Mouse (Mus musculus): ENCODE measurements at regions not wholly inside any gene's neighbourhood (a gene's known extent, or its start where the extent isn't known, plus 50 kb on each side); places are given as distances from the start of the nearest gene placed in this dataset.

- Histone ChIP-seq H3K9ac (no peak overlapping the region), H3K9me3 (ENCODE audit: low read length) (no peaks in the 10 kb centered on the region), H3K4me3 (ENCODE audit: low read depth, low read length) (no peak overlapping the region), H3K4me2 (ENCODE audit: low read depth) (no peak overlapping the region), H3K27me3 (ENCODE audit: insufficient read depth, low read length) (no peaks in the 10 kb centered on the region), H3K4me1 (ENCODE audit: insufficient read depth) (no peaks in the 10 kb centered on the region), H3K27ac (ENCODE audit: low read depth, low read length) (no peak overlapping the region), H3K36me3 (ENCODE audit: insufficient read depth) (no peaks in the 10 kb centered on the region)
- 74% methylated on average over 6 of the region's 6 CpGs for WGBS
- ATAC-seq = no peak
- no peak for TF ChIP-seq CTCF (IDR thresholded peaks at IDR 0.05; ENCODE audit: low read depth)
- DNase-seq = no peak
Measured at GRCm38 (mm10) chr15:38391420-38391819, 966.1 kb downstream of the 4930447A16Rik start.

- 19% methylated on average over 4 of the region's 4 CpGs for WGBS
- no peak for ATAC-seq
Measured at GRCm38 (mm10) chr15:38391860-38392259, 966.5 kb downstream of the 4930447A16Rik start.

GRCm38 (mm10) chr15:38392441-38393149, 967.2 kb downstream of the 4930447A16Rik start:
- no peak overlapping the region for H3K4me3 ChIP-seq (ENCODE audit: low read depth, low read length)
- no peaks in the 10 kb centered on the region for H3K4me1 ChIP-seq (ENCODE audit: insufficient read depth)
- no peaks in the 10 kb centered on the region for H3K9me3 ChIP-seq (ENCODE audit: low read length)
- 73% methylated on average over 5 of the region's 5 CpGs for WGBS
- ATAC-seq (no peak), DNase-seq (no peak)
- no peaks in the 10 kb centered on the region for H3K36me3 ChIP-seq (ENCODE audit: insufficient read depth)
- no peak overlapping the region for H3K4me2 ChIP-seq (ENCODE audit: low read depth)
- H3K9ac ChIP-seq = no peak overlapping the region
- H3K27ac ChIP-seq (ENCODE audit: low read depth, low read length) = no peak overlapping the region
- TF ChIP-seq CTCF (IDR thresholded peaks at IDR 0.05; ENCODE audit: low read depth) = no peak
- H3K27me3 ChIP-seq (ENCODE audit: insufficient read depth, low read length) = no peaks in the 10 kb centered on the region

More at GRCm38 (mm10) chr15:38391860-38392259, 966.5 kb downstream of the 4930447A16Rik start:
- TF ChIP-seq CTCF (IDR thresholded peaks at IDR 0.05; ENCODE audit: low read depth) = no peak
- DNase-seq = no peak
- H3K4me3 ChIP-seq (ENCODE audit: low read depth, low read length) = no peak overlapping the region
- no peak overlapping the region for H3K9ac ChIP-seq
- H3K9me3 ChIP-seq (ENCODE audit: low read length) = no peaks in the 10 kb centered on the region
- no peak overlapping the region for H3K27ac ChIP-seq (ENCODE audit: low read depth, low read length)
- no peaks in the 10 kb centered on the region for H3K27me3 ChIP-seq (ENCODE audit: insufficient read depth, low read length)
- H3K4me2 ChIP-seq (ENCODE audit: low read depth) = no peak overlapping the region
- no peaks in the 10 kb centered on the region for H3K4me1 ChIP-seq (ENCODE audit: insufficient read depth)
- H3K36me3 ChIP-seq (ENCODE audit: insufficient read depth) = no peaks in the 10 kb centered on the region

- no peaks in the 10 kb centered on the region for H3K27me3 ChIP-seq (ENCODE audit: insufficient read depth, low read length)
- no peak overlapping the region for H3K9ac ChIP-seq
- no peak overlapping the region for H3K27ac ChIP-seq (ENCODE audit: low read depth, low read length)
- H3K4me3 ChIP-seq (ENCODE audit: low read depth, low read length) = no peak overlapping the region
- 84% methylated on average over 4 of the region's 4 CpGs for WGBS
- ATAC-seq = no peak
- H3K4me1 ChIP-seq (ENCODE audit: insufficient read depth) = no peaks in the 10 kb centered on the region
- H3K9me3 ChIP-seq (ENCODE audit: low read length) = no peaks in the 10 kb centered on the region
- no peak for DNase-seq
- no peaks in the 10 kb centered on the region for H3K36me3 ChIP-seq (ENCODE audit: insufficient read depth)
- no peak overlapping the region for H3K4me2 ChIP-seq (ENCODE audit: low read depth)
- TF ChIP-seq CTCF (IDR thresholded peaks at IDR 0.05; ENCODE audit: low read depth) = no peak
Measured at GRCm38 (mm10) chr15:38398852-38399251, 973.5 kb downstream of the 4930447A16Rik start.

GRCm38 (mm10) chr15:38402762-38403161, 977.4 kb downstream of the 4930447A16Rik start:
- no peak for TF ChIP-seq CTCF (IDR thresholded peaks at IDR 0.05; ENCODE audit: low read depth)
- no peak for DNase-seq
- H3K27me3 ChIP-seq (ENCODE audit: insufficient read depth, low read length) = no peaks in the 10 kb centered on the region
- H3K9me3 ChIP-seq (ENCODE audit: low read length) = no peaks in the 10 kb centered on the region
- H3K36me3 ChIP-seq (ENCODE audit: insufficient read depth) = no peaks in the 10 kb centered on the region
- no peak overlapping the region for H3K27ac ChIP-seq (ENCODE audit: low read depth, low read length)
- H3K9ac ChIP-seq = no peak overlapping the region
- WGBS = 83% methylated on average over 1 of the region's 1 CpGs
- H3K4me1 ChIP-seq (ENCODE audit: insufficient read depth) = no peaks in the 10 kb centered on the region
- no peak overlapping the region for H3K4me2 ChIP-seq (ENCODE audit: low read depth)
- no peak for ATAC-seq
- no peak overlapping the region for H3K4me3 ChIP-seq (ENCODE audit: low read depth, low read length)

- Histone ChIP-seq H3K36me3 (ENCODE audit: insufficient read depth) (no peaks in the 10 kb centered on the region), H3K27ac (ENCODE audit: low read depth, low read length) (no peak overlapping the region), H3K4me2 (ENCODE audit: low read depth) (no peak overlapping the region), H3K4me1 (ENCODE audit: insufficient read depth) (no peaks in the 10 kb centered on the region), H3K27me3 (ENCODE audit: insufficient read depth, low read length) (no peaks in the 10 kb centered on the region), H3K4me3 (ENCODE audit: low read depth, low read length) (no peak overlapping the region), H3K9me3 (ENCODE audit: low read length) (no peaks in the 10 kb centered on the region), H3K9ac (no peak overlapping the region)
- TF ChIP-seq CTCF (IDR thresholded peaks at IDR 0.05; ENCODE audit: low read depth) = no peak
- WGBS = 19% methylated on average over 6 of the region's 6 CpGs
- DNase-seq (no peak), ATAC-seq (no peak)
Measured at GRCm38 (mm10) chr15:38403760-38404375, 978.5 kb downstream of the 4930447A16Rik start.

GRCm38 (mm10) chr15:38406114-38406960, 981.0 kb downstream of the 4930447A16Rik start:
- Histone ChIP-seq H3K9me3 (ENCODE audit: low read length) (no peaks in the 10 kb centered on the region), H3K4me2 (ENCODE audit: low read depth) (no peak overlapping the region), H3K27ac (ENCODE audit: low read depth, low read length) (no peak overlapping the region), H3K4me1 (ENCODE audit: insufficient read depth) (no peaks in the 10 kb centered on the region), H3K27me3 (ENCODE audit: insufficient read depth, low read length) (no peaks in the 10 kb centered on the region), H3K9ac (no peak overlapping the region), H3K36me3 (ENCODE audit: insufficient read depth) (no peaks in the 10 kb centered on the region), H3K4me3 (ENCODE audit: low read depth, low read length) (no peak overlapping the region)
- no peak for DNase-seq
- ATAC-seq = no peak
- no peak for TF ChIP-seq CTCF (IDR thresholded peaks at IDR 0.05; ENCODE audit: low read depth)
- 43% methylated on average over 13 of the region's 13 CpGs for WGBS

All from forebrain, postnatal 0 days (tissue).